Mouse (Mus musculus): ENCODE measurements around the gene Jarid2.

The Jarid2 gene

GRCm38 (mm10) chr13:44915382-44915781 lies 186.1 kb downstream of the Jarid2 start:
- DNase-seq (ENCODE audit: low spot score in 2 of 2): no peak

GRCm38 (mm10) chr13:44915945-44916344 lies 186.7 kb downstream of the Jarid2 start:
- DNase-seq (ENCODE audit: low spot score in 2 of 2): no peak

GRCm38 (mm10) chr13:44917202-44917601 lies 187.9 kb downstream of the Jarid2 start:
- DNase-seq (ENCODE audit: low spot score in 2 of 2): no peak

GRCm38 (mm10) chr13:44918269-44918668 lies 189.0 kb downstream of the Jarid2 start:
- DNase-seq (ENCODE audit: low spot score in 2 of 2): no peak

- DNase-seq (ENCODE audit: low spot score in 2 of 2): no peak
Observed at GRCm38 (mm10) chr13:44921095-44921494, 191.8 kb downstream of the Jarid2 start.

GRCm38 (mm10) chr13:44921721-44922120 lies 192.4 kb downstream of the Jarid2 start:
- no peak for DNase-seq (ENCODE audit: low spot score in 2 of 2)

- DNase-seq (ENCODE audit: low spot score in 2 of 2): no peak
Observed at GRCm38 (mm10) chr13:44924042-44924441, 194.8 kb downstream of the Jarid2 start.

GRCm38 (mm10) chr13:44925173-44925572 lies 195.9 kb downstream of the Jarid2 start:
- no peak for DNase-seq (ENCODE audit: low spot score in 2 of 2)

- DNase-seq (ENCODE audit: low spot score in 2 of 2): no peak
Observed at GRCm38 (mm10) chr13:44926311-44926710, 197.0 kb downstream of the Jarid2 start.

GRCm38 (mm10) chr13:44932307-44933264 lies 203.3 kb downstream of the Jarid2 start:
- DNase-seq (ENCODE audit: low spot score in 2 of 2): no peak

- no peak for DNase-seq (ENCODE audit: low spot score in 2 of 2)
Observed at GRCm38 (mm10) chr13:44933575-44933974, 204.3 kb downstream of the Jarid2 start.

- no peak for DNase-seq (ENCODE audit: low spot score in 2 of 2)
Observed at GRCm38 (mm10) chr13:44937681-44938080, 208.4 kb downstream of the Jarid2 start.

GRCm38 (mm10) chr13:44939326-44940035 lies 210.2 kb downstream of the Jarid2 start:
- DNase-seq (ENCODE audit: low spot score in 2 of 2): no peak

- no peak for DNase-seq (ENCODE audit: low spot score in 2 of 2)
Observed at GRCm38 (mm10) chr13:44943618-44944017, 214.3 kb downstream of the Jarid2 start.

GRCm38 (mm10) chr13:44946880-44947635 lies 217.8 kb downstream of the Jarid2 start:
- no peak for DNase-seq (ENCODE audit: low spot score in 2 of 2)

GRCm38 (mm10) chr13:44948320-44949250 lies 219.3 kb downstream of the Jarid2 start:
- DNase-seq (ENCODE audit: low spot score in 2 of 2): no peak

- peak; percentile 12 to 32 for DNase-seq (ENCODE audit: low spot score in 2 of 2)
Observed at GRCm38 (mm10) chr13:44952393-44953086, 223.3 kb downstream of the Jarid2 start.

- DNase-seq (ENCODE audit: low spot score in 2 of 2): no peak
Observed at GRCm38 (mm10) chr13:44953546-44954231, 224.4 kb downstream of the Jarid2 start.

- DNase-seq (ENCODE audit: low spot score in 2 of 2): no peak
Observed at GRCm38 (mm10) chr13:44954232-44954568, 224.9 kb downstream of the Jarid2 start.

GRCm38 (mm10) chr13:44955781-44956180 lies 226.5 kb downstream of the Jarid2 start:
- no peak for DNase-seq (ENCODE audit: low spot score in 2 of 2)
